29 mouse cellular contexts compared by ENCODE assay signal in genomic region chr4:66919630-66920372, GRCm38 (mm10).
A peak's percentile ranks its signal among the peaks of the same experiment; 100 is the strongest.
DNase-seq lines count a peak whose midpoint lies in the region; ATAC-seq lines count a peak whose summit lies in the region.
"Had no signal": no experiment of that assay in that cellular context is flagged by ENCODE, and none has a peak within 500 bp of the region (broad histone marks: within the 10 kb centered on the region; RNA-seq: fewer than 3 reads in every experiment).

No protein-coding gene starts in this region.

- no peak overlapping the region for H3K9ac ChIP-seq in forebrain, embryonic 14.5 days (ENCODE audit: low read length)
- H3K9ac ChIP-seq in midbrain, embryonic 13.5 days (replicated peaks), result no peak overlapping the region
- H3K9ac ChIP-seq in midbrain, embryonic 11.5 days (ENCODE audit: low read length), result no peak overlapping the region
- H3K9ac ChIP-seq in forebrain, embryonic 16.5 days (replicated peaks; ENCODE audit: low read depth, low read length), result no peak overlapping the region
- H3K9ac ChIP-seq: embryonic facial prominence, embryonic 12.5 days; embryonic facial prominence, embryonic 15.5 days; heart, embryonic 12.5 days; heart, embryonic 15.5 days; hindbrain, embryonic 13.5 days; intestine, embryonic 15.5 days had no signal

- H3K27me3 ChIP-seq in forebrain, embryonic 14.5 days (replicated peaks; ENCODE audit: control insufficient read depth, insufficient read depth, low read length), result no peaks in the 10 kb centered on the region
- H3K27me3 ChIP-seq in forebrain, embryonic 10.5 days (ENCODE audit: poor library complexity, severe bottlenecking), result no peaks in the 10 kb centered on the region
- no peaks in the 10 kb centered on the region for H3K27me3 ChIP-seq in midbrain, embryonic 13.5 days
- no peaks in the 10 kb centered on the region for H3K27me3 ChIP-seq in midbrain, embryonic 11.5 days (ENCODE audit: control insufficient read depth, insufficient read depth, low read length)
- no peaks in the 10 kb centered on the region for H3K27me3 ChIP-seq in forebrain, embryonic 16.5 days (replicated peaks; ENCODE audit: control insufficient read depth, insufficient read depth, low read length)
- H3K27me3 ChIP-seq: CH12.LX; embryonic facial prominence, embryonic 12.5 days; embryonic facial prominence, embryonic 15.5 days; heart, embryonic 12.5 days; heart, embryonic 15.5 days; hindbrain, embryonic 13.5 days; intestine, embryonic 15.5 days; Patski had no signal

- H3K9me3 ChIP-seq in forebrain, embryonic 14.5 days (replicated peaks; ENCODE audit: control insufficient read depth, low read length), result no peaks in the 10 kb centered on the region
- H3K9me3 ChIP-seq in forebrain, embryonic 10.5 days, result no peaks in the 10 kb centered on the region
- H3K9me3 ChIP-seq in midbrain, embryonic 13.5 days, result no peaks in the 10 kb centered on the region
- H3K9me3 ChIP-seq in midbrain, embryonic 11.5 days (ENCODE audit: control insufficient read depth, low read length), result no peaks in the 10 kb centered on the region
- no peaks in the 10 kb centered on the region for H3K9me3 ChIP-seq in forebrain, embryonic 16.5 days (ENCODE audit: control insufficient read depth, low read length)
- H3K9me3 ChIP-seq: embryonic facial prominence, embryonic 12.5 days; embryonic facial prominence, embryonic 15.5 days; heart, embryonic 12.5 days; heart, embryonic 15.5 days; hindbrain, embryonic 10.5 days; hindbrain, embryonic 13.5 days; intestine, embryonic 15.5 days had no signal

- no peak for DNase-seq in forebrain, embryonic 14.5 days (ENCODE audit: low spot score)
- DNase-seq in forebrain, embryonic 10.5 days (ENCODE audit: extremely low spot score, low spot score), result no peak
- no peak for DNase-seq in midbrain, embryonic 11.5 days (ENCODE audit: low spot score, missing footprints)
- DNase-seq in brain, adult 2 months (ENCODE audit: low read depth, low spot score), result peak; percentile 66
- DNase-seq in adrenal gland, postnatal 10 days, result no peak
- no peak for DNase-seq in embryo, embryonic 10.5 days (ENCODE audit: low spot score)
- DNase-seq: adrenal gland, postnatal 14 days; B cell, adult 2 months; cerebellum, adult 18-20 months; cerebellum, adult 9-10 months; cerebellum, postnatal 14 days; gastrocnemius, postnatal 10 days; heart, adult 18-20 months; heart, postnatal 10 days; heart, postnatal 36 days; kidney, adult 11 months had no signal

- 70% methylated on average over 3 of the region's 3 CpGs for WGBS in forebrain, embryonic 14.5 days
- 87% methylated on average over 3 of the region's 3 CpGs for WGBS in forebrain, embryonic 10.5 days
- 65% methylated on average over 3 of the region's 3 CpGs for WGBS in midbrain, embryonic 13.5 days
- WGBS in midbrain, embryonic 11.5 days, result 90% methylated on average over 3 of the region's 3 CpGs
- WGBS in forebrain, embryonic 16.5 days, result 72% methylated on average over 3 of the region's 3 CpGs

- no peaks in the 10 kb centered on the region for H3K4me1 ChIP-seq in forebrain, embryonic 14.5 days (ENCODE audit: control insufficient read depth, insufficient read depth, low read length)
- no peaks in the 10 kb centered on the region for H3K4me1 ChIP-seq in forebrain, embryonic 10.5 days
- H3K4me1 ChIP-seq in midbrain, embryonic 13.5 days (replicated peaks), result peaks cover 8% of the 10 kb centered on the region; the same call in 1 of the 2 replicates
- no peaks in the 10 kb centered on the region for H3K4me1 ChIP-seq in midbrain, embryonic 11.5 days (ENCODE audit: control insufficient read depth, insufficient read depth, low read length)
- 0 out of 2 replicates have a peak, but pooled peaks cover 3% of the 10 kb centered on the region for H3K4me1 ChIP-seq in forebrain, embryonic 16.5 days (replicated peaks; ENCODE audit: control insufficient read depth, insufficient read depth, low read length)
- H3K4me1 ChIP-seq: embryonic facial prominence, embryonic 12.5 days; embryonic facial prominence, embryonic 15.5 days; heart, embryonic 12.5 days; heart, embryonic 15.5 days; hindbrain, embryonic 10.5 days; intestine, embryonic 15.5 days had no signal

- H3K27ac ChIP-seq in forebrain, embryonic 14.5 days (ENCODE audit: low read depth, low read length), result no peak overlapping the region
- no peak overlapping the region for H3K27ac ChIP-seq in forebrain, embryonic 10.5 days
- H3K27ac ChIP-seq in midbrain, embryonic 13.5 days, result no peak overlapping the region
- H3K27ac ChIP-seq in midbrain, embryonic 11.5 days (ENCODE audit: low read depth, low read length), result no peak overlapping the region
- H3K27ac ChIP-seq in forebrain, embryonic 16.5 days (ENCODE audit: low read length), result no peak overlapping the region
- H3K27ac ChIP-seq: embryonic facial prominence, embryonic 12.5 days; embryonic facial prominence, embryonic 15.5 days; heart, embryonic 15.5 days; hindbrain, embryonic 10.5 days; hindbrain, embryonic 13.5 days; intestine, embryonic 15.5 days had no signal

- no peak overlapping the region for H3K4me2 ChIP-seq in forebrain, embryonic 14.5 days (ENCODE audit: low read length)
- no peak overlapping the region for H3K4me2 ChIP-seq in midbrain, embryonic 13.5 days (replicated peaks)
- no peak overlapping the region for H3K4me2 ChIP-seq in midbrain, embryonic 11.5 days
- H3K4me2 ChIP-seq in forebrain, embryonic 16.5 days (ENCODE audit: low read length), result no peak overlapping the region
- H3K4me2 ChIP-seq: embryonic facial prominence, embryonic 12.5 days; embryonic facial prominence, embryonic 15.5 days; heart, embryonic 12.5 days; heart, embryonic 15.5 days; hindbrain, embryonic 13.5 days; intestine, embryonic 15.5 days had no signal

- ATAC-seq in forebrain, embryonic 14.5 days, result peak; percentile 47; the same call in 1 of the 2 replicates
- ATAC-seq in midbrain, embryonic 13.5 days, result peak; percentile 56; the same call in 1 of the 2 replicates
- ATAC-seq in midbrain, embryonic 11.5 days (ENCODE audit: low FRiP score), result no peak
- ATAC-seq in forebrain, embryonic 16.5 days, result peak; percentile 70
- ATAC-seq: hindbrain, embryonic 16.5 days; intestine, embryonic 15.5 days; Patski had no signal

- H3K36me3 ChIP-seq in forebrain, embryonic 14.5 days (ENCODE audit: control insufficient read depth, insufficient read depth, low read length), result no peaks in the 10 kb centered on the region
- no peaks in the 10 kb centered on the region for H3K36me3 ChIP-seq in forebrain, embryonic 10.5 days (replicated peaks)
- no peaks in the 10 kb centered on the region for H3K36me3 ChIP-seq in midbrain, embryonic 13.5 days
- no peaks in the 10 kb centered on the region for H3K36me3 ChIP-seq in midbrain, embryonic 11.5 days (ENCODE audit: control insufficient read depth, insufficient read depth, low read length)
- no peaks in the 10 kb centered on the region for H3K36me3 ChIP-seq in forebrain, embryonic 16.5 days (ENCODE audit: control insufficient read depth, insufficient read depth)
- H3K36me3 ChIP-seq: embryonic facial prominence, embryonic 12.5 days; embryonic facial prominence, embryonic 15.5 days; G1E; heart, embryonic 12.5 days; heart, embryonic 15.5 days; hindbrain, embryonic 10.5 days; hindbrain, embryonic 13.5 days; intestine, embryonic 15.5 days had no signal

- H3K4me3 ChIP-seq in forebrain, embryonic 14.5 days (ENCODE audit: low read depth, low read length), result no peak overlapping the region
- H3K4me3 ChIP-seq in forebrain, embryonic 10.5 days, result no peak overlapping the region
- no peak overlapping the region for H3K4me3 ChIP-seq in midbrain, embryonic 13.5 days (replicated peaks)
- no peak overlapping the region for H3K4me3 ChIP-seq in midbrain, embryonic 11.5 days (ENCODE audit: low read depth, low read length)
- no peak overlapping the region for H3K4me3 ChIP-seq in forebrain, embryonic 16.5 days (replicated peaks; ENCODE audit: low read length)
- H3K4me3 ChIP-seq: embryonic facial prominence, embryonic 12.5 days; embryonic facial prominence, embryonic 15.5 days; heart, embryonic 12.5 days; heart, embryonic 15.5 days; hindbrain, embryonic 10.5 days; hindbrain, embryonic 13.5 days; intestine, embryonic 15.5 days had no signal
